Mouse (Mus musculus): Measurements from ENCODE around the gene G6pd2.

Gene G6pd2

DNA sequence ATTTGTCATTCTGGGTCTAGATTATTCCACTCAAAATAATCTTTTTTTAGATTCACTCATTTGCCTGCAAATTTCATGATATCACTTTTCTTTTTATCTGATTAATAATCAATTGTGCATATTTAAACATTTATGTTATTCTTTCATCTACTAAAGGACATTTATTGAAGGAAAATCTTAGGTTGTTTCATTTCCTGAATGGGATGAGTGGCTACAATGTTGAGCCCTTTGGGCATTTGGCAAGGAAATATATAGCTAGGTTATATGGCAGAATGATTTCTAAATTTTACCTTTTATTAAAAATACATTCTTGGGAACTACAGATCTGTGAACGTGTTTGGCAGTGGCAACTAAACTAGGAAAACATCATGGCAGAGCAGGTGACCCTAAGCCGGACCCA lies at the start of gene G6pd2:
TSS of gene G6pd2 (plus strand) at position 301 of the 400 bp plus-strand sequence.
- no peak for DNase-seq (ENCODE audit: low spot score in 2 of 2)

DNA sequence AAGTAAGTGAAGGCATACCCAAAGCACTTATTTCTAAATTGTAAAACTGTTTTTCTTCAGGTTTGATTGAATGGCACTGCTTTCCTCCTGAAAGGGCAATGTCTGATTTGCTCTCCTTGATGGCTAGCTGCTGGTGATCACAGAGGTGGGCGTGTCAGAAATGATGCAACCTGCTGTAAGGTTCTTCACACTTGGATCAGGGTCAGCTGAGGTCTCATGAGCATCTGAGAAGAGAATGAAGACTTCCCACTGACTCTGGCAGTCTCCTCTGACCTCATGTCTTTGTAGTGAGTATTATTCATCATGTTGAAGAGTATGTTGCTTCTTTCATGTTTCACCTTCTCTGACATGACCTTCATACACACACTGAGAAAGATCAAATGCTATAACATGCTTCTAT lies 44.4 kb upstream of the G6pd2 start:
- DNase-seq (ENCODE audit: low spot score in 2 of 2) = no peak

DNA sequence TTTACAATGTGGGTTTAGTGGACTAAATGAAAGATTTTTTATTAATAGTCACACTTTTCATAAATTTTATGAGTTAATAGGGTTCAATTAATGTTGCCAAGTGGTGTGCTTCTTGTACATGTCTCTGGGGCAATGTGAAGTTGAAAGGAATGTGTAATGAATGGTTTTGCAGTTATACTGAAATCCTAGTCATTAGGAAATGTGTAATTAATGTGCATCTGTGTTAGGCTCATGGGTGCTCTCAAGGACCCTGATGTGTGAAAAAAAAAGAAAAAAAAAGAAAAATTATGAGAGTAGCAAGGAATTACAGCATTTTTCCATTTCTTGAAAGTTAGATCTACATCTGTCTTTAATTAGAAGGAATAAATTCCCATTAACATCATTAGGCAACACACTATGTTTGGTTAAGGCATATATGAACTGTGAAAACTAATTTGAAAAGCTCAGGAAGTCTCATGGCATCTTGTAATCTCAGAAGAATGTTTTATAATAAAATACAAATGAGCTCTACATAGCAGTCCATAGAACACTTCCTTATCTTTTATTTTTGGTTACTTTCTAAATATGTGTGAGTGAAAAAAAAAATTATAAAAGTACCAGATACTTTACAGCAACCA lies 24.4 kb downstream of the G6pd2 start:
- no peak for DNase-seq (ENCODE audit: low spot score in 2 of 2)

DNA sequence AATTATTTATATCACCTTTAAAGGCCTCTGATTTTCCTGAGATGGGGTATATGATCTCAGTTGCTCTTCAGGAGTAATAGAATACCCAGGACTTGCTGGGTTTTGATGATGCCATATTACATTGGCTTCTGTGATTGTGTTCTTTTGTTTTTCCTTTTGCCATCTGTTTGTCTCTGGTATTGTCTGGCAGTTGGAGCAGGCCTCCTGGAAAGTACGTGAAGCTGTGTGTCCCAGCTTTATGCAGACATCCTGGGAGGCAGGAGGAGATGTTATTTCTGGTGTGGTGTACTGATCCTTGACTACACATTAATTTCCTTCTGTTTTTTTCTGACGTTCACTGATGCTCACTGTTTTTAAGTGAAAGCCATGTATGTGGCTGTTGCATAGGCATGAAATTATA lies 35.3 kb downstream of the G6pd2 start:
- DNase-seq (ENCODE audit: low spot score in 2 of 2) = no peak

All from spleen, postnatal 4 days (tissue).